Mouse (Mus musculus) ovary, postnatal 36 days (tissue): ENCODE measurements around the gene Tecpr1.

ENCODE experiments used
- DNase-seq: peaks from one replicate; pipeline ENCODE4 v3.0.0; 2022; ENCODE audit warnings: low spot score, mixed read lengths

The Tecpr1 gene

DNA sequence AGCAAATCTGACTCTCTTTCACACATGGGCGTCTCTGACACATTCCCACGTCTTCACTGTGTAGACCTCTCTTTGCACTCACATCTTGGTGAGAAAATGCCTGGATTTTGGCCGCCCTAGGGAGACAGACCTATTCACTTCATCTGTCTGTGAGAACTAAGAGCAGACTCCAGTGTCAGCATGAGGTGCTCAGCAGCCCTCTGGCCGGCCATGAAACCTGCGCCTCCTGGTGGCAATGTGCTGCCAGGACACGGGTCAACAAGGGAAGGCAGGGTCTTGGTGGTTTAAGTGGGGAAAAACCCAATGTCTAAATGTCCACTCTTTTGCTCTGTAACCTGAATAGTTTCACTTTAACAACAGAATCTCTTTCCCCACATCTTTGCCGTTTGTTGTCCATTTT, 9.0 kb downstream of the Tecpr1 start:
- peak; percentile 63 for DNase-seq

DNA sequence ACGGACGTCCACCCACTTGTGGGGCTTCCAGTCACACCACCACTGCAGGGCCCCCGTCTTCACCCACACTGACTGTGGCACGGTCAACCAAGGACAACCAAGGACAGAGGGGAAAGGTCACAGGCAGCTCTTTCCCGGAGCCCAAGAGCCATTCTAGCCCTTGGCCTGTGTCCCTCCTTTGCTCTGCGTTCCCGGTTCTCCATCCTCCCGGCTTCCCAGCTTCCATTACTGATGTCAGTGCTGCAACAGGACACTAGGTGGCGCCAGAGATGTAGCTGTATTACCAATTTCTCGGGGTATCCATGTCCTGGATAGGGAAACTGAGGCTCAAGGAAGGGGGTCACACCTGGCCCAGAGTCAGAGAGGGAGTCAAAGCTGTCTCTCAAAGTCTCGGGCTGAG, 15.9 kb downstream of the Tecpr1 start:
- DNase-seq: peak; percentile 33

DNA sequence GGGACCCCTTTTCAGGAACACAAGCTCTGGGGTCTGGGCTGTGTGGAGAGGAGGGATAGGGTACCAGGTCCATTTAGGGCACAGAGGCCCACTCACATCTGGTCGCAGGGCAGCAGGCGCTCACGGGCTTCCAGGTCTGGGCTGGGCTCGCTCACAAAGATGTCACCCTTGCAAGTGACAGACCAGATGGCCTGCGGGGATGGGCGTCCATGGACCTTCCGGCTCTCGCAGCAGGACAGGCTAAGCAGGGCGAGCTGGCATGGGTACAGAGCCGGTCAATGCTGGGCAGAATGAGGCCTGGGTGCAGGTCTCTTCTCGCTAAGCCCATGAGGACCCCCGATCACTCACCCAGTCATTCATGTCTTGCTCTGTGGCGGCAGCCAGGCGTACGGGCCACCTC, 17.3 kb downstream of the Tecpr1 start:
- DNase-seq: no peak

DNA sequence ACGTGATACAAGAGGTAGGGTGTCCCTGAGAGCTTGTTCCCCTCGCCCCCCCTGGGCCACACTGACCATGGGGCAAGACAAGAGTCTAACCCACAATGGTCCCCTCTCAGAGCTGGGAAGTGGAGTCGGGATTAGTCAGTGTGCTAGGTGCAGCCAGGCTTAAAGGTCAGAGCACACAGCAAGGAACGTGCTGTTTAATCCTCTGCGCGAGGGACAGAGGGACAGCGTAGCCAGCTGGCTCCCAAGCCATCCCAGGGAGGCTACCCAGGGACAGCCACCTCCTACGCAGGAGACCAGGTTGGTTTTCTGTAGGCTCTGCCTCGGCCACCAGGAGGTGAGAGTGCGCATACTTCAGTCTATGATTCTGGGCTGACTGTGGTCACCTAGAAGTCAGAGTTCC, 18.5 kb downstream of the Tecpr1 start:
- no peak for DNase-seq

DNA sequence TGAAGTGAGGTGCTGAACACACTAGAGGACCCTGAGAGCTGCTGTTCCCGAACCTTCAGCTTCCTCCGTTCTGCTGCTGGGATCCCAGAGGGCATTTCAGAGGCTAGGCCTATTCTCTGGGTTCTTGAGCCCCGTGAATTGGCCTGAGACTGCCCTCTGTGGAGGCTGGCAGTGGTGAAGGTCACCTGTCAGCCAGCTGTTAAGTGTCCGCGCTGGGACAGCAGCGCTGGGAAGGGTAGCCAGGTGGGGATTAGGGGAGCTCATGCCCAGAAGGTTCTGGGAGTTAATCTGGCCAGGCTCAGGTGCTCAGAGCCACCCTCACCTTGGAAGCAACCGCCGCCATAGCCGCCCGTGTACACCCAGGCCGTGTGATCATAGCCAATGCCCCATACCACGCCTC, 19.1 kb downstream of the Tecpr1 start:
- DNase-seq: no peak

DNA sequence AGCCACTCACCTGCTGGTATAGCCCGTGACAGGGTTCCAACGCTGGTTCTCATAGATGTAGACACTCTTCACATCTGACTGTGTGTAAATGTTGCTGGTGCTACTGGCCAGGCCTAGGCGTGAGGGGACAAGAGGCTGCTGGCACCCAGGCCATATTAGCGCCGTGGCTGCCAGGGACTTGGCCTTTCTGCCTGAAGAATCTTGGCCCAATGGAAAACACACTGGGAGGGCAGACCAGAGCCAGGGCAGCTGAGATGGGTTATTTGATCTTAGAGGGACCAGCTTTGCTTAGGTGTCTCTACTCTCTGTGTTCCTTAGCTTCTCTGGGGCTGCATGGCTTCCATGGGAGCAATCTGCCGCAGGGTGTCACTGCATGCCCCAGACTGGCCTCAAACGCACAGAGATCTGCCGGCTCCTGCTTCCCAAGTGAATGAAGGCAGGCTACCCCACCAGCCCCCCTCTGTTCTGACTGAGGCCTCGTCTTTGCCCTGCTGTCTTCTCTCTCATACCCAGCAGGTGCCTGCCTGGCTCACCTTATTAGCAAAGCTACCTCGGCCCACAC, 19.9 kb downstream of the Tecpr1 start:
- DNase-seq: no peak

DNA sequence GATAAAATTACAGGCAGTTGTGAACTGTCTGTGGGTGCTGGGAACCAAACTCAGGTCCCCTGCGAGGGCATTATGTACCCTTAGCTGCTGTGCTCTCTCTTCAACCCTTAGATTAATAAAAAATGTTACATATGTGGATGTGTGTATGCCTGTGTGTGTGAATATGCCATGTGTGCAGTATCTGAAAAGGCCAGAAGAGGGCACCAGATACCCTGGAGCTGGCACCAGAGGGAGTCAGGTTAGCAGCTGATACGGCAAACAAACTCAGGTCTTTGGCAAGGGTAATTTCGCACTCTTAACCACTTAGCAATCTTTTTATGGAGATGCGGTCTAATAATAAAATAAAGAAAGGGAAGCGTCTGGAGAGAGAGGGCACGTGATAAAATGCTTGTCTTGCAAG, 21.0 kb downstream of the Tecpr1 start:
- no peak for DNase-seq

DNA sequence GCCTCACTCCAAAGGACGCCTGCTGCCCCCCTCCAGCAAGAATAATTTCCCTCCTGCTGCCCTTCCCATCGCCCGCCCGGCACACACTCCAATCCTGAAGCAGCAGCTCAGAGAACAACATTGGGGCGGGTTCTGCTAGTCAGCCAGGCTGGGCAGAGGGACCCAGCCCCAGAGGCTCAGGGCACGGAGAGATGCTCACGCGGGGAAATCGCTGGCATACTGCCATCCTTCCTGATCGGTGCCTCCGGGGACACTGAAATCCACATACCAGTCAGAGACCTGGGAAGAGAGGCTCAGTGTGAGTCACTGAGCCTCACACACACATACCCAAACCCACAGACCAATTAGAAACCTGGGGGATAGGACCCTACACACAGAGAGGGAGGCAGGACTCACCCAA, 22.8 kb downstream of the Tecpr1 start:
- no peak for DNase-seq

DNA sequence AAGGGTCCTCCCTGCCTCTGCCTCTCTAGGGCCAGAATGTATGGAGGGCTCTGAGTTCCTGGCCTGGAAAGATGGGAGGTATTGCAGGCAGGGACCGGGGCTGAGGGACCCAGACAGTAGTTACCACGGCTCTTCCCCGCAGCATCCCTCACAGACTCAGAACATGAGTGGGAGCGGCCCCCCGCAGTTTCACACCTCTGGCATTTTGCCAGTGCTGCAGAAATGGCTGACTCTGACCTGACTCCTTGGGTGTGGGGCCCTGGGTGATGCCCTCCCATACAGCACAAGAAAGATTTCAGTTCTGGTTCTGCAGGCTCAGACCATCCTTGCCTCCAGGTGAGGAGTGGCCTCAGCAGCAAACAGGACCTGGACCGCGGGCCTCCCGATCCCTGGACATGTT, 27.8 kb downstream of the Tecpr1 start:
- no peak for DNase-seq

DNA sequence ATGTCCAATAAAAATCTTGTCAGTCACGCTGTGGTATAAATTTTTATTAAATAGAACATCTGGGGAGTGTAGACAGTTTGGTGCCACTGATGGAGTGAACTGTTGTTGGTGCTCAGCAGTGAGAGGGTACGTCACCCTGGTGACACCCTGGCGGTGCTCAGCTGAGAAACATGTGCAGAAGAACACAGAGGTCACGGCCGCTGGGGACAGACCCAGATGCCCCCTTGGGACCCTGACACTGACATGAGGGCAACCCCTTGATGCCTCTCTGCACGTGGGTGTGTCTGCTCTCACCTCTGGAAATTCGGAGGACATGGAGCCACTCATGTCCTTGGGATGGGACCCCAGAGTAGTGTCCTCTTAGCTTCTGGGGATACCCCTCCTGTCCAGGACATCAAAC, 29.0 kb downstream of the Tecpr1 start:
- DNase-seq: no peak

DNA sequence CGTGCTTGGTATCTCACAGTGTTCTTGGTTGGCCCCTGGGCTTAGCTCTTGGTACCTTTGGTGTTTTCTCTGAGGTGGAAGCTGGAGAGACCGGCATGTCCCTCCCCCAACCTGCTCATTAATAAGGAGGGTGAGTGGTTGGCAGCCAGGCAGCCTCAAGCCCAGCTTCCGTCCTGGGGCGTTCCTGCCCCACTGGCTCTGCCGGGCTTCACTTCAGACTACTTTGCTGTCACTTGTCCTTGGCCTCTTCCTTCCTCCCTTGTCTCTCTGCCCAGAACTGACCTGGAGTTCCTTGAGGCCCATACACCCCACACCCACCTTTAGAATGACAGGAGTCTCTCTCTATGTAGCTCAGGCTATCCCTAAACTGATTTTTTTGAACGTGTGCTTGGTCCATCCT, 30.7 kb downstream of the Tecpr1 start:
- DNase-seq: no peak

DNA sequence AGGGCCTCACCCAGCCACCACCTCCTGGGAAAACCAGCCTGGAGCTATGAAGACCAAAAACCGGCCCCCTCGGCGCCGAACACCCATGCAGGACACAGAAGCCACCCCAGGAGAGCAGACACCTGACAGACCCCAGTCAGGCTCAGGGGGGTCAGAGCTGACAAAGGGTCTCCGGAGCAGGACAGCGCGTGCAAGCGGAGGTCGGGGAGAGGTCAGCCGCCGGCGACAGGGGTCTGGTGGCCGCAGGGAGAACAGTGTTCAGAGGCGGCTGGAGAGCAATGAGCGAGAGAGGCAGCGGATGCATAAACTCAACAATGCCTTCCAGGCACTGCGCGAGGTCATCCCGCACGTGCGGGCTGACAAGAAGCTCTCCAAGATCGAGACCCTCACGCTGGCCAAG, 32.4 kb downstream of the Tecpr1 start:
- no peak for DNase-seq

DNA sequence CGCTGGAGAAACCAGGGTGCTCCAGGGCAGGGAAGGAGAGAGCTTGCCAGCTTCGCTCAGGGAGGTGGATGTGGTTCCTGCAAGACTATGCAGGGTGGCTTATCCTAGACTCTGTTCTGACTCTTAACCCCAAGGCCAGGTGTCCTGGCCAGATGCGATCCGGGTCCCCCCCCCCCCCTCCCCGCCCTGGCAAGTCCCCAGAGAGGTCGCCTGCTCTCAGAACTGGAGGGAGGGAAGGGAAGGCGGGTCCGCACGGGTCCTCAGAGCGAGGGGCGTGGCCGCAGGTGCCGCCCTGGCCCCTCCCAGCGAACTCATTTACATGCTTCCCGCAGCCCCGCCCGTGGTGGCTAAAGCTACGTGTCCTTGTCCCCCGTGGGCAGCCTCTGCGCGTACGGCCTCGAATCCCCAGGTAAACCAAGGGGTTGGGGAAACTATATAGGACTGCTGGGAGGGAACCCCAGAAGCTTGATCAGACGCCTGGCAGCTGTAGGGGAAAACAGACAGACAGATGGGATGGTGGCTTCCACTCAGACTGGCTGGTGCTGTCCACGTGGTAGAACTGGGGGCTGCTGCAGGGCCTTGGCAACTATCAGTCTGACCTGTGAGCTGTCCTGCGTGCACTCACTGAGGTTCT, 33.3 kb downstream of the Tecpr1 start, which contains the start of gene Bhlha15:
Gene Bhlha15, plus strand, starts transcription at position 337 of the 634 bp plus-strand sequence.
- peak; percentile 66 for DNase-seq

DNA sequence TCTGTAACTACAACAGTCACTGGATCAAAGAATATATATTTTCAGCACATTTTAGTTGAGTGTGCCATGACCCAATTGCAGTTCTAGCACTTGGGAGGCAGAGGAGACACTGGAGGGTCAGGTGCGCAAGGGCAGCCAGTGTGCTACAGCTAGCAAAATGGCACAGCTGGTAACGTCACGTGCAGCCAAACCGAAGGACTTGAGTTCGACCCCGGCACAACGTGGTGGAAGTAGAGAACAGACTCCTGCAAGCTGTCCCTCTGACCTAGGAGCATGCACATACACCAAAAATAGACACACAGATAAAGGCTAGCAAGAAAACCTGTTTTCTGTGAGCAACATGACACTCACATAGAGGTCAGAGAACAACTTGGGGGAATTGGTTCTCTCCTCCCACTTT, 34.1 kb downstream of the Tecpr1 start:
- DNase-seq: no peak

DNA sequence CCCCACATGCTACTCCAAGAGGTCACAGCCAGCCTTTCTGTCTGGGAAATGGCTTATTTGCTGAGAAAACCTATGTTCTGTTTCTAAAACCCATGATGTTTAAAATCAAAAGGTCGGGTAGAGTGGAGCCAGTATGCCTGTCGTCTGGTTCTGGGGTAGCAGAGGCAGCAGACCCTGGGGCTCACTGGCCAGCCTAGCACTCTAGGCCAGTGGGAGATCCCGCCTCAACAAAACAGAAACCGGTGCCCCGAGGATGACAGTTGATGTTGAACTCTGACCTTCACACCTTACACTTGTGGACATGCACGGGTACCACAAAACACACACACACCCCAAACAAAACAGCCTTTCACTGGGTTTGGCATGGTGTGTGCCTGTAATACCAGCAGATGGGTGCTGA, 35.0 kb downstream of the Tecpr1 start:
- DNase-seq: no peak

DNA sequence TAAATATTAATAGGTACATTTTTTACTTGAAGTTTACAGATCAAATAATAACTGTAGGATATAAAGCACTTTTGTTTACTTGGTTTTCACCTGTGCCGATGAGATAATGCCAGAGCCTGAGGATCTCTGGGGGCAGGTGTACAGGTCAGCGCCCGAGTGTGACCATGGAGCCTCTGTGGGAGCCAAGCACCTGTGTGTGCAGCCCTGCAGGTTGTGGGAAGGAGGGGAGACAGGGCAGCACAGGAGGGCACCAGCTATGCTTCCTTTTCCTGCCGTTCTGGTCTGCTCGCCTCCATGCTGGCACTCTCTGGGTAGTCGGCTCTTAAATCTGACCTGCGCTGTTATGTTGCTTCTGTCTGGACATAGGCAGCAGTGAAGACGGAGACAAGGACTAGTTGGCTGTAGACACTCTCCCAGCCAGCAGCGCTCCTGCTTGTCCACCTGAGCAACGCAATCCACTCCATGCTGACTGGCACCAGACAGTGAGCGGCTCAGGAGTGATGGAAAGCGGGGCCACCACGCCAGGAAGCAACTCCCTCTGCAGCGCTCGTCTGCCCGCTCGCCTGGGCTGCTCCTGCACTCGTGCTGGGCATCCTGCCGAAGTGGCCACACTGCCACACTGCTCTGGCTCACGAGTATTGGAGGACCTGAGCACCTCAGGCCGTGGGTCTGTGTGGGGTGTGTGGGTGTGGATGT, 38.9 kb downstream of the Tecpr1 start:
- DNase-seq: no peak

DNA sequence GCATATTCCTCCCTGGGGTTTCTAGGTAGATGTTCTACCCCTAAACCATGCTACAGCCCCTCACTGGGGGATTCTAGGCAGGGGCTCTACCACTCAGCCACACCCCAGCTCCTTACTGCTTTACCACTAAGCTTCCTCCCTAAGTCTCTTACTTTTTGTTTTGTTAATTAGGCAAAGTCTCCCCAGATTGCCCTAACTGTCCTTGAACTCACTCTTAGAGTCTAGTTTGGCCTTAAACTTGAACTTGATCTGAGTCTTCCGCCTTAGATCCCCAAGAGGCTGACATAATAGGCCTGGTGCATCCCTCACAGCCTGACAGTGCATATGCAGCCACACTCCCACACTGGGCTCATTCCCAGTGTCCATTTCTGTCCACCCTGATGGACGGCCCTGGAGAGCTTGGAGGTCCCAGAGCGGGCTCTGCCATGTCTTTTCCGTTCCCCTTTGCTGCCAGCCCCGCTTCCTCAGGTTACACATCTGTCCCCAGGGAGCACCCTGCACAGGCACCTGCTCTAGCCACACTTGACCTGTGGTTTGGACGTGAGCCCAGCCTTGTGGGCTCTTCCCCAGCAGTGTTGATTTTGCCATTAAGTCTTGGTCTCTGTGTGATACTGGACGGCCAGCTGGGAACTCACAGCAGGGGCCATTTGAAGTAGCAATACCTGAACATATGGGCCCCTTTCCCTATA, 39.6 kb downstream of the Tecpr1 start:
- no peak for DNase-seq

DNA sequence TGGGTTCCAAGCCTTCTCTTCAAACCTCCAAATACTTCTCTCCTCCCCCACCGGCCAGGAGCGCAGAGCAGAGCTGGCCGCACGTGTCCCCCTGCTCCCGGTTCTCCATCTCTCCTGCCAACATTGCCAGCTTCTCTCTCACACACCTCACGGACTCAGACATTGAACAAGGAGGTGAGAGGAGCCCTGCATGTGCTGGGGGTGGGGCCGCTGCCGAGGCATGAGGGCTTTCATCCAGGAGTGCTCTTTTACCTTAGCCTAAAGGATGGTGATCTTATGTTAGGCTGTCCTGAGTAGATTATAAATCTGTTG, 40.2 kb downstream of the Tecpr1 start:
- DNase-seq: no peak

DNA sequence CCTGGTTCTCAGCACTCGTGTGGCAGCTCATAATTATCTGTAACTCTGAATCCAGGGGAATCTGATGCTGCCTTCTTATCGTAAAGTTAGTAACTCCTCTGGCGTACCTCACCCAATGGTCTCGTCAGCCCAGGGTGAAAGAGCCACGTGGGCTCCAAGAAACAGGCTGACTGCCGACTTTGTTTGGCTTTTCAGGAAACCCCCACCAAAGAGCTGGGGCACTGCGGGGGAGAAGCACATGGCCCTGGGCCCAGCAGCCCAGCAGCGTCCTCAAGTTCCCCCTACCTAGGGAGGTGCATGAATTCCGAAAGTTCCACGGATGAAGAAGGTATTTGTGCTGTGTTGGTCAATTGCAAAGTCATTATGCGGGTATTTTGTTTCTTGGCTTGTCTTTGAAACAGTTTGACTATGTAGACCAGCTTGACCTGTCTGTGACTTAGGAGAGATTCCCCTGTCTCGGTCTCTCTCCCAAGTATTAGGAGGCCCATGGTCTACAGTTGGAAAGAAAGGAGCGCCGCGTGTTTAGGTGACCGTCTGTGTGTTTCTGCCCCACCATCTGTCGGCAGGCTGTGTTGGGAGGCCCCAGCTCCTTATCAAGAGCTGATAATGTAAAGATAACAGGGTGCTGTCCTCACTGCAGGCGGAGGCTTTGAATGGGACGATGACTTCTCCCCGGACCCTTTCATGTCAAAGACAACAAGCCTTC, 40.7 kb downstream of the Tecpr1 start:
- DNase-seq: no peak

DNA sequence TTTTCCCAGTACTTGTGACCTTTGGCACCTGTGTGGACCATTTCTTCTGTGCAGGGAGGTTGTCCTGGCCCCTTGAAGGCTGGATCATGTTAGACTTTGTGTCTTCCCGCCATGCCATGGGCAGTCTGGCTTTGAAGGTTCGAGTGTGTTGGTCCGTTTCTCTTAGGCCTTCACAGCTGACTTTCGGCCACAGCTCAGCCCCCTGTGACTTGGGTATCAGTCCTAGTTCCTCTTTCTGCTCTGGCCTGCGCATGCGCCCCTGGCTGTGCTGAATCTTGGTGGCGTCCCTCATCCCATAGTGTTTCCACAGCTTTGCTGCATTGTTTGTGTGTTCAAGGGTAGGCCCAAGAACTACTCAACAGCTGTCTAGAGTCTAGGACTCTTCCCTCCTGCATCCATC, 42.2 kb downstream of the Tecpr1 start:
- DNase-seq: no peak

DNA sequence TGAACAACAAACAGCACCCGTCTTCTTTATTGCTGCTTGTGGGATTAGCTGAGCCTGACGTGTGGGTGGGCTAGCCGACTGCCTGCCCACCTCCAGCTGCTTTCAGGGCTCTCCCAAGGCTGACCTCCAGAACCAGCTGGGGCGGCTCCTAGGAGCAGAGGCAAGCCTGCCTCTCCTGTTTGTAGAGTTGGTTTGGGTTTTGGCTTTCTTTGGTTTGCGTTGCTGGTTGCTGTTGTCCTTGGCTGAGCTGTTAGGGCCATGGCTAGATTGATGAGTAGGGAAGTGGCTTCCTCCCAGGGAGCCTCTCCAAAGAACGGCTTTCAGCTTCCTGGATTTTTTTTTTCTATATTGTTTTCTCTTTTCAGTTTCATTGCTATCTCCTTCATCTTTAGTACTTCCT, 45.2 kb downstream of the Tecpr1 start:
- no peak for DNase-seq

DNA sequence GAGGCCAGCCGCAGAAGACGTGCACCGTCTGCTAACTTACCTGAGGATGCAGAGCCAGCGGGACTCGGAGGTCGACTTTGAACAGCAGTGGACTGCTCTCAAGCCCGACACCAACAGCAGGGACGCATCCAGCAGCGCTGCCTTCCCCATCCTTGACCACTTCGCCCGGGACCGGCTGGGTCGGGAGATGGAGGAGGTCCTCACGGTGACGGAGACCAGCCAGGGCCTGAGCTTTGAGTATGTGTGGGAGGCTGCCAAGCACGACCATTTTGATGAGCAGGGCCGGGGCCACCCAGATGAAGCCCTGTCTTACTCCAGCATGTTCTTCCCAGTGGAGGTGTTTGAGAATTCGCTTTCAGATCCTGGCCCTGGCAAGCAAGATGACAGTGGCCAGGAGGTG, 49.8 kb downstream of the Tecpr1 start:
- no peak for DNase-seq
